Mouse (Mus musculus): ENCODE measurements around the gene Erf. TPM values are rescaled to one million over a fixed set of nuclear protein-coding genes. Genes with fewer than 3 reads are reported as not detected.

Gene Erf
- polyA plus RNA-seq, 1 experiment from 2014 or later: 7.8 TPM

DNA sequence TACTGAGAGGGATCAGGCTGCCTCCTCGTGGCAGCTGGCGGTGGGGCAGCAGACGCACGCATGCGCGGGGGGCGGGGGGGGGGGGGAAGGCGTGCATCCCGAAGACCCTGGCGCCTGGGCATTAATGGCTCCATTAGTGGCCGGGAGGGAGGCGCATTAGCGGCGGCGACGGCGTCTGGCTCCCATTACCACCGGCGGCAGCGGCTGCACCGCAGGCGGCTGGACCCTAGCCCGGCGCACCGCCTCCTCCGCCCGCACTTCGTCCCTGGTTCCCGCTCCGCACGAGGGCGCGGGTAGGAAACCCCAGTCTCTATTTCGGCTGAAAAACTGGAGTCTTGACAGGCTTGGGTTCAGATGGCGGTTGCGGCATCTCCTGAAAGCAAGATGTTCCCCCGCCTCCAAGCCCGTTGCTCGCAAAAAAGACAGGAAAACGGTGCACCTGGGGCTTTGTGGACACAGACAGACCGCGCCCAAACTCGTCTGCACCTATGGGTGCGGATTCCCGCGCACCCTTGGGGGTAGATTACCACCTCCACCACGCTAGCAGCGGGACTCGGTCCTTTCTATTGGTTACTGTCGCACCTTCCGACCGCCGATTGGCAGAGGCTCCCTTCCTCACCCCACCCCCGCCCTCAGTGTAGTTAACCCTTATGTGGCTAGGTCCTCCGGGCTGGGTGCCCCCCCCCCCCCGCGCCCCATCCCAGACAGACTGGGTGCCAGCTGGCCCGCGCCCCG is 27.9 kb upstream of the Erf start:
- Histone ChIP-seq H3K4me3 (ENCODE audit: low read depth, low read length) (peak overlapping the region; percentile 63), H3K36me3 (ENCODE audit: control insufficient read depth, insufficient read depth) (peaks cover under 1% of the 10 kb centered on the region; the same call in 1 of the 2 replicates), H3K4me1 (replicated peaks; ENCODE audit: control insufficient read depth, insufficient read depth, low read length) (peaks cover 39% of the 10 kb centered on the region), H3K9ac (ENCODE audit: low read depth, low read length) (peak overlapping the region; percentile 55), H3K9me3 (ENCODE audit: control insufficient read depth) (no peaks in the 10 kb centered on the region), H3K27me3 (replicated peaks; ENCODE audit: control insufficient read depth, insufficient read depth, low read length) (no peaks in the 10 kb centered on the region), H3K27ac (ENCODE audit: low read depth, low read length) (peak overlapping the region; percentile 93), H3K4me2 (replicated peaks; ENCODE audit: low read depth) (peak overlapping the region; percentile 96)
- WGBS: 0% methylated on average over 50 of the region's 60 CpGs
- ATAC-seq: peak; percentile 55
- TF ChIP-seq CTCF (IDR thresholded peaks at IDR 0.05; ENCODE audit: low read depth): peak; percentile 73

DNA sequence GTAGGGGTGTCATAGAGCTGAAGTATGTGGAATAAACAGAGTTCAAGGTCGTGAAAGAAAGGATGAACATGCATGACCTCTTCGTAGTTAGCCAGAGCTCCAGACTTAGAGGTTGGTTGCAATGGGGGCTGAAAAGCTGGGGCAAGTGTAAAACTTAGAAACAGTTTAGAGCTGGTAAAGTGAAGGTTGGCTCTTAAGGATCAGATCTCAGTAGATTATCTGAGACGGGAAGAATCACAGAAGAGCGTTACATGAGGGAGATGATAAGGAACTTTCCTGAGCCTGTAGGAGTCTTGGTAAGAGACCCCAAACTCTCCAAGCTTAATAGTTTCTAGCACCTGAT is 27.4 kb upstream of the Erf start:
- no peak for TF ChIP-seq CTCF (IDR thresholded peaks at IDR 0.05; ENCODE audit: low read depth)
- no peaks in the 10 kb centered on the region for H3K9me3 ChIP-seq (ENCODE audit: control insufficient read depth)
- peaks cover 39% of the 10 kb centered on the region for H3K4me1 ChIP-seq (replicated peaks; ENCODE audit: control insufficient read depth, insufficient read depth, low read length)
- H3K9ac ChIP-seq (ENCODE audit: low read depth, low read length): peak overlapping the region; percentile 55; the same call in 1 of the 2 replicates
- H3K4me3 ChIP-seq (ENCODE audit: low read depth, low read length): peak overlapping the region; percentile 63
- 6% methylated on average over 4 of the region's 4 CpGs for WGBS
- peak overlapping the region; percentile 96 for H3K4me2 ChIP-seq (replicated peaks; ENCODE audit: low read depth)
- no peaks in the 10 kb centered on the region for H3K27me3 ChIP-seq (replicated peaks; ENCODE audit: control insufficient read depth, insufficient read depth, low read length)
- no peak for ATAC-seq
- peaks cover 5% of the 10 kb centered on the region; the same call in 1 of the 2 replicates for H3K36me3 ChIP-seq (ENCODE audit: control insufficient read depth, insufficient read depth)
- peak overlapping the region; percentile 93; the same call in 1 of the 2 replicates for H3K27ac ChIP-seq (ENCODE audit: low read depth, low read length)

GRCm38 (mm10) chr7:25277405-25277804 is 26.8 kb upstream of the Erf start:
- Histone ChIP-seq H3K4me3 (ENCODE audit: low read depth, low read length) (no peak overlapping the region), H3K27ac (ENCODE audit: low read depth, low read length) (no peak overlapping the region), H3K9me3 (ENCODE audit: control insufficient read depth) (no peaks in the 10 kb centered on the region), H3K27me3 (replicated peaks; ENCODE audit: control insufficient read depth, insufficient read depth, low read length) (no peaks in the 10 kb centered on the region), H3K9ac (ENCODE audit: low read depth, low read length) (no peak overlapping the region), H3K4me1 (replicated peaks; ENCODE audit: control insufficient read depth, insufficient read depth, low read length) (peaks cover 39% of the 10 kb centered on the region), H3K4me2 (replicated peaks; ENCODE audit: low read depth) (no peak overlapping the region; the same call in 1 of the 2 replicates), H3K36me3 (ENCODE audit: control insufficient read depth, insufficient read depth) (peaks cover 9% of the 10 kb centered on the region)
- TF ChIP-seq CTCF (IDR thresholded peaks at IDR 0.05; ENCODE audit: low read depth): no peak; the same call in 1 of the 2 replicates
- no peak for ATAC-seq
- 83% methylated on average over 4 of the region's 4 CpGs for WGBS

- no peaks in the 10 kb centered on the region for H3K27me3 ChIP-seq (replicated peaks; ENCODE audit: control insufficient read depth, insufficient read depth, low read length)
- no peak; the same call in 1 of the 2 replicates for ATAC-seq
- no peak overlapping the region for H3K4me3 ChIP-seq (ENCODE audit: low read depth, low read length)
- H3K4me1 ChIP-seq (replicated peaks; ENCODE audit: control insufficient read depth, insufficient read depth, low read length): peaks cover 31% of the 10 kb centered on the region; the same call in 1 of the 2 replicates
- H3K36me3 ChIP-seq (ENCODE audit: control insufficient read depth, insufficient read depth): peaks cover 26% of the 10 kb centered on the region
- 44% methylated on average over 9 of the region's 9 CpGs for WGBS
- TF ChIP-seq CTCF (IDR thresholded peaks at IDR 0.05; ENCODE audit: low read depth): no peak
- H3K27ac ChIP-seq (ENCODE audit: low read depth, low read length): peak overlapping the region; percentile 9; the same call in 1 of the 2 replicates
- peak overlapping the region; percentile 21 for H3K4me2 ChIP-seq (replicated peaks; ENCODE audit: low read depth)
- no peak overlapping the region for H3K9ac ChIP-seq (ENCODE audit: low read depth, low read length)
- no peaks in the 10 kb centered on the region for H3K9me3 ChIP-seq (ENCODE audit: control insufficient read depth)
Observed at GRCm38 (mm10) chr7:25275555-25276298, 25.2 kb upstream of the Erf start.

- H3K9ac ChIP-seq (ENCODE audit: low read depth, low read length): no peak overlapping the region
- peaks cover 27% of the 10 kb centered on the region for H3K36me3 ChIP-seq (ENCODE audit: control insufficient read depth, insufficient read depth)
- no peak overlapping the region for H3K4me2 ChIP-seq (replicated peaks; ENCODE audit: low read depth)
- no peak overlapping the region for H3K27ac ChIP-seq (ENCODE audit: low read depth, low read length)
- H3K4me1 ChIP-seq (replicated peaks; ENCODE audit: control insufficient read depth, insufficient read depth, low read length): peaks cover 24% of the 10 kb centered on the region; the same call in 1 of the 2 replicates
- TF ChIP-seq CTCF (IDR thresholded peaks at IDR 0.05; ENCODE audit: low read depth): no peak
- ATAC-seq: no peak
- 91% methylated on average over 3 of the region's 3 CpGs for WGBS
- H3K9me3 ChIP-seq (ENCODE audit: control insufficient read depth): no peaks in the 10 kb centered on the region
- no peaks in the 10 kb centered on the region for H3K27me3 ChIP-seq (replicated peaks; ENCODE audit: control insufficient read depth, insufficient read depth, low read length)
- no peak overlapping the region for H3K4me3 ChIP-seq (ENCODE audit: low read depth, low read length)
Observed at GRCm38 (mm10) chr7:25274996-25275395, 24.4 kb upstream of the Erf start.

- WGBS: 51% methylated on average over 5 of the region's 5 CpGs
- TF ChIP-seq CTCF (IDR thresholded peaks at IDR 0.05; ENCODE audit: low read depth): no peak
- no peak overlapping the region for H3K27ac ChIP-seq (ENCODE audit: low read depth, low read length)
- peaks cover 20% of the 10 kb centered on the region; the same call in 1 of the 2 replicates for H3K4me1 ChIP-seq (replicated peaks; ENCODE audit: control insufficient read depth, insufficient read depth, low read length)
- H3K36me3 ChIP-seq (ENCODE audit: control insufficient read depth, insufficient read depth): peaks cover 27% of the 10 kb centered on the region
- H3K4me2 ChIP-seq (replicated peaks; ENCODE audit: low read depth): no peak overlapping the region
- no peak overlapping the region for H3K4me3 ChIP-seq (ENCODE audit: low read depth, low read length)
- no peaks in the 10 kb centered on the region for H3K27me3 ChIP-seq (replicated peaks; ENCODE audit: control insufficient read depth, insufficient read depth, low read length)
- no peaks in the 10 kb centered on the region for H3K9me3 ChIP-seq (ENCODE audit: control insufficient read depth)
- H3K9ac ChIP-seq (ENCODE audit: low read depth, low read length): no peak overlapping the region; the same call in 1 of the 2 replicates
- ATAC-seq: no peak
Observed at GRCm38 (mm10) chr7:25274571-25274970, 24.0 kb upstream of the Erf start.
